Mouse (Mus musculus): ENCODE results near the gene Gins2.

Gins2 gene

GRCm38 (mm10) chr8:120602672-120603071 is 13.6 kb upstream of the Gins2 start:
- no peak for DNase-seq (ENCODE audit: low read depth, low spot score)

- DNase-seq (ENCODE audit: low read depth, low spot score) = peak; percentile 54
Measured at GRCm38 (mm10) chr8:120599504-120599903, 10.4 kb upstream of the Gins2 start.

- DNase-seq (ENCODE audit: low read depth, low spot score) = no peak
Measured at GRCm38 (mm10) chr8:120598579-120598978, 9.5 kb upstream of the Gins2 start.

GRCm38 (mm10) chr8:120595963-120596362 is 6.9 kb upstream of the Gins2 start:
- DNase-seq (ENCODE audit: low read depth, low spot score) = peak; percentile 45

GRCm38 (mm10) chr8:120594571-120594970 is 5.5 kb upstream of the Gins2 start:
- no peak for DNase-seq (ENCODE audit: low read depth, low spot score)

GRCm38 (mm10) chr8:120591587-120592292 is 2.6 kb upstream of the Gins2 start:
- no peak for DNase-seq (ENCODE audit: low read depth, low spot score)

- DNase-seq (ENCODE audit: low read depth, low spot score) = peak; percentile 50
Measured at GRCm38 (mm10) chr8:120589921-120590320, 817 bp upstream of the Gins2 start.

GRCm38 (mm10) chr8:120585521-120585920 is 3.6 kb downstream of the Gins2 start:
- DNase-seq (ENCODE audit: low read depth, low spot score) = no peak

GRCm38 (mm10) chr8:120581811-120582210 is 7.3 kb downstream of the Gins2 start:
- no peak for DNase-seq (ENCODE audit: low read depth, low spot score)

GRCm38 (mm10) chr8:120581329-120581728 is 7.8 kb downstream of the Gins2 start:
- no peak for DNase-seq (ENCODE audit: low read depth, low spot score)

GRCm38 (mm10) chr8:120580336-120581000 is 8.6 kb downstream of the Gins2 start:
- DNase-seq (ENCODE audit: low read depth, low spot score) = no peak

GRCm38 (mm10) chr8:120577821-120578220 is 11.3 kb downstream of the Gins2 start:
- DNase-seq (ENCODE audit: low read depth, low spot score) = no peak

- DNase-seq (ENCODE audit: low read depth, low spot score) = no peak
Measured at GRCm38 (mm10) chr8:120575801-120576200, 13.3 kb downstream of the Gins2 start.

GRCm38 (mm10) chr8:120574941-120575340 is 14.2 kb downstream of the Gins2 start:
- no peak for DNase-seq (ENCODE audit: low read depth, low spot score)

- no peak for DNase-seq (ENCODE audit: low read depth, low spot score)
Measured at GRCm38 (mm10) chr8:120573866-120574265, 15.2 kb downstream of the Gins2 start.

GRCm38 (mm10) chr8:120572534-120572933 is 16.6 kb downstream of the Gins2 start:
- no peak for DNase-seq (ENCODE audit: low read depth, low spot score)

GRCm38 (mm10) chr8:120571561-120571960 is 17.5 kb downstream of the Gins2 start:
- no peak for DNase-seq (ENCODE audit: low read depth, low spot score)

- DNase-seq (ENCODE audit: low read depth, low spot score) = no peak
Measured at GRCm38 (mm10) chr8:120569939-120570715, 19.0 kb downstream of the Gins2 start.

- no peak for DNase-seq (ENCODE audit: low read depth, low spot score)
Measured at GRCm38 (mm10) chr8:120569123-120569522, 20.0 kb downstream of the Gins2 start.

GRCm38 (mm10) chr8:120568164-120568798 is 20.8 kb downstream of the Gins2 start:
- DNase-seq (ENCODE audit: low read depth, low spot score) = no peak

GRCm38 (mm10) chr8:120567731-120568130 is 21.4 kb downstream of the Gins2 start:
- no peak for DNase-seq (ENCODE audit: low read depth, low spot score)

GRCm38 (mm10) chr8:120566681-120567080 is 22.4 kb downstream of the Gins2 start:
- DNase-seq (ENCODE audit: low read depth, low spot score) = no peak

Data from skeletal muscle tissue, adult 2 months (tissue).